Mouse (Mus musculus): ENCODE measurements at regions not wholly inside any gene's neighbourhood (a gene's known extent, or its start where the extent isn't known, plus 50 kb on each side); places are given as distances from the start of the nearest gene placed in this dataset.

DNA sequence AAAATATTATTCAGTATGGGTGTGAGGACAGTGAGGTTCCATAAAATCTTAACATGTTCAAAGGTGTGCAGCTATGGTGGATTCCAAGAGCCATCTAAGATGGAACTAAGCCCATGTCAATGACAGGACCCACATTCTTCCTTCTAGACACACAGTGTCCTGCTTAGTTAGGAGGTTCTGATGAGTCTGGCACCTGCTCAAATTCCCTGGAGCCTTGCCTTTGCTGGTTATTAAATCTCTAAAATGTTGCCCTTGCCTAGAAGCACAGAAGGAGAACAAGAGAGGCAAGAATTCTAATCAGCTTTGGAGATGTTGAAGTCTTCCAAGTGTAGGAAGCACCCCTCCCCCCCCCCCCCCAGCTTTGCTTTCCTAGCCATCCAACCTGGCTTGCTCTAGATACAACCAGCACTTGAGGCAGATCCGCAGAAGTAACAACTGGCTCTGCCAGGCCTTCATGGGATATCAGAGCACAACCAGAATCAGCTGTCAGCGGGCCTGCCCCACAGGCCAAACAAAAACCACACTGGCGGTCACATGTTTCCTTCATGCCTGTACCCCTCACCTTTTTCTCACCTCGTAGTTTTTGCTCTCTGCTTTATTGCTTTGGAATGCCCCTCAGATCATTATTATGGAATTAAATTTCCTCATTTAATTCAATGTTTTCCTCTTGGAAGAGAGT, 116.0 kb upstream of the Slc22a22 start:
- Histone ChIP-seq H3K27me3 (replicated peaks; ENCODE audit: control insufficient read depth, insufficient read depth, low read length) (no peaks in the 10 kb centered on the region), H3K9ac (replicated peaks; ENCODE audit: low read depth, low read length) (no peak overlapping the region), H3K9me3 (ENCODE audit: control insufficient read depth, low read length) (no peaks in the 10 kb centered on the region), H3K36me3 (ENCODE audit: control insufficient read depth, insufficient read depth) (no peaks in the 10 kb centered on the region), H3K4me2 (ENCODE audit: low read length) (no peak overlapping the region), H3K4me3 (replicated peaks; ENCODE audit: low read length) (no peak overlapping the region), H3K4me1 (replicated peaks; ENCODE audit: control insufficient read depth, insufficient read depth, low read length) (peaks cover 21% of the 10 kb centered on the region), H3K27ac (ENCODE audit: low read length) (no peak overlapping the region)
- ATAC-seq: no peak
- 81% methylated on average over 4 of the region's 4 CpGs for WGBS

DNA sequence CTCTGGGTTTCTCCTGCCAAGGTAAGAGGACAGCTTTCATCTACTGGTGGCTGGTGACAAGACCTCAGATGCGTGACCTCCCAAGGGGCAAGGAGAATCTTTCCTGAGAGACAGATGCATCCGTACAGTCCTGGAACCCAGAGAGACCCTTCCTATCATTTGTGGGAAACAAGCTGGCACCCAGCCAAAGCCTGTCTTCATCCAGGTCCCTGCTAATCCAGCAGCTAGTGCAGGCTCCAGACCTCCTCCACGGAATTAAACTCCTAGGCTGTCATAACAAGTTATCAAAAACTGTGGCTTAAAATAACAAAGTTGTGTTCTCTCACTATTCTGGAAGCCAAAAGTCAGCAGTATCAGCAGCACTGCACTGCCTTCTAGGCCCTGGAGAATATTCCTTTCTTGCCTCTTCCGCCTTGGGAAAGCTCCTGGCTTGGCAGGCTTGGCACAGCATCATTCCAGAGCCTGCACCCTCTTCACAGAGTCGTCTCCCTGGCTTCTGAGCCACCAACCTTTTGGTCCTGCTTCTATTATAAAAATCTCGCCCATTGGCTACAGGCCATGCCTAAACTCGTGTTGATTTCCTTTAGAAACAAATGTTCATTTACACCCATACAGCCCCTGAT, 113.3 kb upstream of the Slc22a22 start:
- Histone ChIP-seq H3K4me2 (ENCODE audit: low read length) (no peak overlapping the region), H3K4me1 (replicated peaks; ENCODE audit: control insufficient read depth, insufficient read depth, low read length) (peaks cover 21% of the 10 kb centered on the region), H3K4me3 (replicated peaks; ENCODE audit: low read length) (no peak overlapping the region), H3K9ac (replicated peaks; ENCODE audit: low read depth, low read length) (no peak overlapping the region), H3K27me3 (replicated peaks; ENCODE audit: control insufficient read depth, insufficient read depth, low read length) (no peaks in the 10 kb centered on the region), H3K9me3 (ENCODE audit: control insufficient read depth, low read length) (no peaks in the 10 kb centered on the region), H3K36me3 (ENCODE audit: control insufficient read depth, insufficient read depth) (no peaks in the 10 kb centered on the region), H3K27ac (ENCODE audit: low read length) (peak overlapping the region; percentile 28; the same call in 1 of the 2 replicates)
- WGBS: 28% methylated on average over 7 of the region's 7 CpGs
- ATAC-seq: peak; percentile 39

DNA sequence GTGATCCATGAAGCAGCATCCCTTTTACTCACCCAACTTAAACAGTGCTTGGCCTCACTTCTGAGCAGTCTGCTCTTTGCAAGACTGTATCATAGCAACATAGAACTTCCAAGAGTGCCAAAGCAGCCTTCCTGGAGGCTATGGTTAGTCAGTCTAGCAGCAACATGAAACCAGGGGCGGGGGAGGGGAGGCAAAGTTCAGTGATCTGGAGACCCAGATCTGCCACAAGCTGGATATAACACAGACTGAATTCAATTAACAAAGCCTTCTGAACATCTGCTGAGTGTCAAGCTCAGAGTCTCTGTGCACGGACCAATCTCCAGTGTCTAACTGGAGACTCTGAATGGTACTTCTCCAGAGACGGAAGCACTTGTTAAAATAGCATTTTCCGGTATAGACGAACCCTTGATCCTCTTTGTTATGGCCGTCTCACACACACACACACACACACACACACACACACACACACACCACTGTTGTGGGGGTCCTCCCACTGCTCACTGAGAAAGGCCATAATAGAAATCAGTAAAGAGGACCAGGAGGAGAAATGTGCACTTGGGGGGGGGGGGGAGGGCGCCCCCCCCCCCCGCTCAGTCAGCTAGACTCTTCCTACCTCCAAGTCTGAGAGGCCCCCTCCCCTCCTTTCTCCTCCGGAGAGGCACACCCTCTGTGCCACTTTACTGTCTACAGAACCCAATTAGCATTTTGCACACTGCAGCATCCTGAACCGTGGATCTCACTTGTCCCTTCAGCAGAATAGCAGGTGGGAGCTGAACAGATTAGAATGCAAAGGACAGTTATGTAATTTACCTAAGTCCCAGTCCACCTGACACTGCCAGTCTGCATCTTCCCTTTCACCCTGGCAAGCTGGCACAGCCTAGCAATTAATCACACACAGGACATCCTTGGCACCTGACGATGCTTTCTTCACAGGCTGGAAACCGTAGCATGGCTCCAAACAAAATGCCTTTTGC, 112.3 kb upstream of the Slc22a22 start:
- Histone ChIP-seq H3K27me3 (replicated peaks; ENCODE audit: control insufficient read depth, insufficient read depth, low read length) (no peaks in the 10 kb centered on the region), H3K36me3 (ENCODE audit: control insufficient read depth, insufficient read depth) (no peaks in the 10 kb centered on the region), H3K4me1 (replicated peaks; ENCODE audit: control insufficient read depth, insufficient read depth, low read length) (peaks cover 21% of the 10 kb centered on the region), H3K27ac (ENCODE audit: low read length) (no peak overlapping the region), H3K9ac (replicated peaks; ENCODE audit: low read depth, low read length) (no peak overlapping the region), H3K4me3 (replicated peaks; ENCODE audit: low read length) (no peak overlapping the region), H3K9me3 (ENCODE audit: control insufficient read depth, low read length) (no peaks in the 10 kb centered on the region), H3K4me2 (ENCODE audit: low read length) (peak overlapping the region; percentile 21; the same call in 1 of the 2 replicates)
- ATAC-seq: peak; percentile 81
- 13% methylated on average over 9 of the region's 12 CpGs for WGBS

DNA sequence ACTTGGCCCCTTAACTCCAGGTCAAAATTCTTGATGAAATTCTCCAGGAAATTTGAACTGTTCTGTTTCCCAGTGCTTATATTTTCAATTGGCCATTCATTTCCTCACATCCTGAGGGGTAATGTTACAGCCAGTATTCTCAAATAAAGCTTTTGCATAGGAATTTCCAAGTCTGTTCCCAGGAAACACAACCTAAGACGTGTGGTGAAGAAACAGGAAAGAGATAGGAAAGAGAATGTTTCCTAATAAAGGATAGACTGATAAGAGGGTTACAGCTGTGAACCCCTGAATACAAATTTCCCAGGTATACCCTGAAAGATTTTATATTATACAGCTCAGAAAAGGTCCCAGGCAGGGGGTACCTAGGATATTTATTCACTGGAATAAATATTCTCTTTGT, 108.0 kb upstream of the Slc22a22 start:
- Histone ChIP-seq H3K36me3 (ENCODE audit: control insufficient read depth, insufficient read depth) (no peaks in the 10 kb centered on the region), H3K4me2 (ENCODE audit: low read length) (no peak overlapping the region), H3K4me3 (replicated peaks; ENCODE audit: low read length) (no peak overlapping the region), H3K9me3 (ENCODE audit: control insufficient read depth, low read length) (no peaks in the 10 kb centered on the region), H3K9ac (replicated peaks; ENCODE audit: low read depth, low read length) (no peak overlapping the region), H3K4me1 (replicated peaks; ENCODE audit: control insufficient read depth, insufficient read depth, low read length) (peaks cover 12% of the 10 kb centered on the region), H3K27ac (ENCODE audit: low read length) (no peak overlapping the region), H3K27me3 (replicated peaks; ENCODE audit: control insufficient read depth, insufficient read depth, low read length) (no peaks in the 10 kb centered on the region)
- no peak for ATAC-seq
- WGBS: 55% methylated on average over 1 of the region's 1 CpGs

DNA sequence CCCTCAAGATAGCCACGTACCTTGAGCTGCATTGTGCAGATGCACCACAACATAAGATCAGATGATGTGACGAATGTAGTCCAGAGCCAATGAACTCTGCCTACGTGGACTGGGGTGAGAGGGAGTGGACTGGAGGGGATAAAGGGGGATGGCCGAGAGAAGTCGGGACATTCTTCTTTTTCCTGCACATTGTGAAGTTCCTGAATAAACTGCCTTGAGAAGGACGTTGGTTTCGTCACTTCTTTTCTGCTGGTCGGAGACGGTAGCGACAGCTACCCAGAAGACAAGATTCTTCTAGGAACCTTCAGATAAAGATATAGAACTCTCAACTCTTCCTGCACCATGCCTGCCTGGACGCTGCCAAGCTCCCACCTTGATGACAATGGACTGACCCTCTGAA, 107.1 kb upstream of the Slc22a22 start:
- Histone ChIP-seq H3K9me3 (ENCODE audit: control insufficient read depth, low read length) (no peaks in the 10 kb centered on the region), H3K4me2 (ENCODE audit: low read length) (no peak overlapping the region), H3K9ac (replicated peaks; ENCODE audit: low read depth, low read length) (no peak overlapping the region), H3K27me3 (replicated peaks; ENCODE audit: control insufficient read depth, insufficient read depth, low read length) (no peaks in the 10 kb centered on the region), H3K4me3 (replicated peaks; ENCODE audit: low read length) (no peak overlapping the region), H3K27ac (ENCODE audit: low read length) (no peak overlapping the region), H3K4me1 (replicated peaks; ENCODE audit: control insufficient read depth, insufficient read depth, low read length) (peaks cover 3% of the 10 kb centered on the region), H3K36me3 (ENCODE audit: control insufficient read depth, insufficient read depth) (no peaks in the 10 kb centered on the region)
- no peak for ATAC-seq
- WGBS: 93% methylated on average over 11 of the region's 11 CpGs

- Histone ChIP-seq H3K36me3 (ENCODE audit: control insufficient read depth, insufficient read depth) (no peaks in the 10 kb centered on the region), H3K9ac (replicated peaks; ENCODE audit: low read depth, low read length) (no peak overlapping the region), H3K4me3 (replicated peaks; ENCODE audit: low read length) (no peak overlapping the region), H3K4me1 (replicated peaks; ENCODE audit: control insufficient read depth, insufficient read depth, low read length) (no peaks in the 10 kb centered on the region), H3K4me2 (ENCODE audit: low read length) (no peak overlapping the region), H3K27ac (ENCODE audit: low read length) (no peak overlapping the region), H3K27me3 (replicated peaks; ENCODE audit: control insufficient read depth, insufficient read depth, low read length) (no peaks in the 10 kb centered on the region), H3K9me3 (ENCODE audit: control insufficient read depth, low read length) (no peaks in the 10 kb centered on the region)
- ATAC-seq: no peak
Measured at GRCm38 (mm10) chr15:57581266-57581665, 103.8 kb upstream of the Slc22a22 start.

DNA sequence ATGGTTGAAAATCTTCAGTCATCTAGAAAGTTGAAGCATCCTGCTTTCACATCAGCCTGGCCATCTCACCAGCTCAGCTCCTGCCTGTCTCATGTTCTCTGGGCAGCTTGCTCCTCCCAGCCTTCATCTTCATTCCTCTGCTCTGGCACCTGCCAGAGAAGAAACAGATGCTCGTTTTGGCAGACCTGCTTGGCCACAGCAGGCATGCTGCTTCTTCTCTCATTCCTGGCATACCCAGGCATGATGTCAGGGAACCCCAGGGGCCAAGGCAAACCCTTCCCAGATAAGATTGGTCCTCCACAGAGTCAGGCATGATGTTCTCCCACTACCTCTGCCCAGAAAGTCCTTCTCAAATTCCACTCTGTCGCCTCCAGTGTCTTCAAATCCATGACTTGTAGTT, 101.4 kb upstream of the Slc22a22 start:
- Histone ChIP-seq H3K4me1 (replicated peaks; ENCODE audit: control insufficient read depth, insufficient read depth, low read length) (no peaks in the 10 kb centered on the region), H3K27ac (ENCODE audit: low read length) (no peak overlapping the region), H3K27me3 (replicated peaks; ENCODE audit: control insufficient read depth, insufficient read depth, low read length) (no peaks in the 10 kb centered on the region), H3K4me2 (ENCODE audit: low read length) (no peak overlapping the region), H3K4me3 (replicated peaks; ENCODE audit: low read length) (no peak overlapping the region), H3K9ac (replicated peaks; ENCODE audit: low read depth, low read length) (no peak overlapping the region), H3K9me3 (ENCODE audit: control insufficient read depth, low read length) (no peaks in the 10 kb centered on the region), H3K36me3 (ENCODE audit: control insufficient read depth, insufficient read depth) (no peaks in the 10 kb centered on the region)
- WGBS: 60% methylated on average over 2 of the region's 2 CpGs
- ATAC-seq: no peak

GRCm38 (mm10) chr15:57574080-57574618, 96.7 kb upstream of the Slc22a22 start:
- no peaks in the 10 kb centered on the region for H3K4me1 ChIP-seq (replicated peaks; ENCODE audit: control insufficient read depth, insufficient read depth, low read length)
- 40% methylated on average over 2 of the region's 2 CpGs for WGBS
- ATAC-seq: no peak

DNA sequence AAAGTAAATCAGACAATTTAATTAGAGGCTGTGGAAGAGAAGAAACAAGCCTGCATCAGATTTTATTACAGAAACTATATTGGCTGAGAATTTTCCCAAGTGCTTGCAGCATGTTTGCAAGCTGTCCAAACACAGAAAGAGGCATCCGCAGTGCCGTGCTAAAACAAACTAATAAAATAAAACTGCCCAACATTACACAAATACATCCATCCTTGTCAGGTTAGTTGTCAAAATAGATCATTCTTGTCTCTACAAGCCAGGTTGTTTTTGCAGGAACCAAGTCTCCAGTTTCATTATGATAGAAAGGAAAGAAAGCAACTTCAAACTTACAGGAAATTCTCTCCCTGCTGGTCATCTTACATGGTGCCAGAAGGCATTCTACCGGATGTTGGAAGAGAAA, 95.0 kb upstream of the Slc22a22 start:
- Histone ChIP-seq H3K36me3 (ENCODE audit: control insufficient read depth, insufficient read depth) (no peaks in the 10 kb centered on the region), H3K4me2 (ENCODE audit: low read length) (no peak overlapping the region), H3K4me1 (replicated peaks; ENCODE audit: control insufficient read depth, insufficient read depth, low read length) (no peaks in the 10 kb centered on the region), H3K4me3 (replicated peaks; ENCODE audit: low read length) (no peak overlapping the region), H3K27me3 (replicated peaks; ENCODE audit: control insufficient read depth, insufficient read depth, low read length) (no peaks in the 10 kb centered on the region), H3K9ac (replicated peaks; ENCODE audit: low read depth, low read length) (no peak overlapping the region), H3K27ac (ENCODE audit: low read length) (no peak overlapping the region), H3K9me3 (ENCODE audit: control insufficient read depth, low read length) (no peaks in the 10 kb centered on the region)
- no peak for ATAC-seq
- WGBS: 74% methylated on average over 3 of the region's 3 CpGs

More at GRCm38 (mm10) chr15:57574080-57574618, 96.7 kb upstream of the Slc22a22 start:
- Histone ChIP-seq H3K9ac (replicated peaks; ENCODE audit: low read depth, low read length) (no peak overlapping the region), H3K4me3 (replicated peaks; ENCODE audit: low read length) (no peak overlapping the region), H3K27ac (ENCODE audit: low read length) (no peak overlapping the region), H3K4me2 (ENCODE audit: low read length) (no peak overlapping the region), H3K36me3 (ENCODE audit: control insufficient read depth, insufficient read depth) (no peaks in the 10 kb centered on the region), H3K9me3 (ENCODE audit: control insufficient read depth, low read length) (no peaks in the 10 kb centered on the region), H3K27me3 (replicated peaks; ENCODE audit: control insufficient read depth, insufficient read depth, low read length) (no peaks in the 10 kb centered on the region)

Data from forebrain, embryonic 16.5 days (tissue).